Mouse (Mus musculus) embryonic stem cell, embryonic (primary cell): Measurements from ENCODE around the gene Ptpa.

Source experiments
- CTCF ChIA-PET, 4 experiments: fragments of 300-600 bp in 2 of 4; fragments of 350-600 bp in 2 of 4; sonication (Branson Sonifier 250); formaldehyde crosslinking; loops; one replicate each; lab custom pipeline; 2022; ENCODE audit warnings: inconsistent platforms in 2 of 4; lab: Charles Lee
- POLR2A ChIA-PET, 4 experiments: fragments of 300-600 bp in 2 of 4; fragments of 350-600 bp in 2 of 4; sonication (Branson Sonifier 250); formaldehyde crosslinking; loops; one replicate each; lab custom pipeline; 2022; ENCODE audit warnings: antibody characterized with exemption in 4 of 4, inconsistent platforms in 1 of 4; lab: Charles Lee

Ptpa gene

DNA sequence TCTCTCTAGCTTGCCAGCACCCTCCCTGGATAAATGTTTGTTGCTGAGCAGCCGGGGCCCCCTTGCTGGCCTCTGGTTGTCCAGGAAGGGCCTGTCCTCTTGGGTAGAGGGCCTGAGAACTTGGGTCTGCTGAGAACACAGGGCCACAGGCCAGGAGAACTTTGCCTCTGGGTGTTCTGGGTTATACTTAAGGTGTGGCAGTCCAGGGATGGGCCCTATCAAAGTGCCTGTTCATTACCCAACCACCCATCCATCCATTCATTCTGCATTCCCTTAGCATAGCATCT, 22.5 kb upstream of the Ptpa start:
- ChIA-PET CTCF (interaction anchor here in 1 of 4 experiments (1.0 kb wide), 1 partner anchor 341 kb away, joined by 6 read pairs; no protein-coding TSS in a partner anchor), POLR2A (interaction anchor here in 2 of 4 experiments (0.8 to 3.4 kb wide), 15 partner anchors 9 to 81 kb away, joined by 3 to 38 read pairs (median 4); partner anchors contain the start of genes Miga2 (in 2 of the 2), Crat (in 1 of the 2), Ier5l (in 1 of the 2) and Ptpa (in 1 of the 2))

DNA sequence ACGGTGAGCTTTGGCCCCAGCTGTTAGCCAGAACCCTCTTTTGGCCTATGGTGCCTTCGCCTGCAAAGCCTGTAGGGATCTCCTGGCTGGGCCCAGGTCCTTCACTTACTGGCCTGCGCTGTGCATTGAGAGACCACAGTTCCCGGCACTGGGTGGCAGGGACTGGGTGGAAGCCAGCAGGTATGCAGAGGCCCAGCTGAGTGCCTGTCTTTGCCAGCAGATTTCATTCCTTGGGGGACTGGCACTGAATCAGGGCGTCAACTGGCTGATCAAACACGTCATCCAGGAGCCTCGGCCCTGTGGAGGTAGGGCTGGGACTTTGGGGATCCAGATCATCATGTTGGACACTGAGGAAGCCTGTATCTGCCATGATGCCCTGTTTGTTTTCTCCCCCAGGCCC, 20.1 kb upstream of the Ptpa start:
- CTCF ChIA-PET, result no interaction called here
- POLR2A ChIA-PET, result interaction anchor here in 2 of 4 experiments (0.7 to 1.9 kb wide), 6 partner anchors 9 to 333 kb away, joined by 3 to 7 read pairs (median 4); no protein-coding TSS in a partner anchor

DNA sequence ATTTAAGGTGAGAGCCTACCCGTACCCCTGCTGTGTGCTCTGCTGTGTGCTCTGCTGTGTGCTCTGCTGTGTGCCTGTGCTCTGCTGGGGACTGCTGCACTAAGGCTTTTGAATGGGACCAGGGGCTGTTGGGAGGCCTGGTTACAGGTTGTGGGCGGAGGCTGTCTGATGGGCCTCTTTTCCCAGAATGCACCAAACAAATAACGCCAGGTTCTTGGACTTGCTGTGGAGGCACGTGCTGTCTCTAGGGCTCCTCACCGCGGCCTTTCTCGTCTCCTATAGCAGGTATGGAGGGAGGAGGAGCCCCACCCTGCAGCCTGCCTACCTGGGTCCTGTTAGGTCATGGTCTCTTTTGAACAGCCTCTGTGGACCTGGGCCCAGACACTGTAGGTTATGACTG, 19.6 kb upstream of the Ptpa start:
- CTCF ChIA-PET, result no interaction called here
- POLR2A ChIA-PET, result interaction anchor here in 2 of 4 experiments (0.7 to 6.5 kb wide), 5 partner anchors 9 to 334 kb away, joined by 3 to 61 read pairs (median 4); partner anchors contain the start of genes Crat (in 1 of the 2) and Ptpa (in 1 of the 2)

DNA sequence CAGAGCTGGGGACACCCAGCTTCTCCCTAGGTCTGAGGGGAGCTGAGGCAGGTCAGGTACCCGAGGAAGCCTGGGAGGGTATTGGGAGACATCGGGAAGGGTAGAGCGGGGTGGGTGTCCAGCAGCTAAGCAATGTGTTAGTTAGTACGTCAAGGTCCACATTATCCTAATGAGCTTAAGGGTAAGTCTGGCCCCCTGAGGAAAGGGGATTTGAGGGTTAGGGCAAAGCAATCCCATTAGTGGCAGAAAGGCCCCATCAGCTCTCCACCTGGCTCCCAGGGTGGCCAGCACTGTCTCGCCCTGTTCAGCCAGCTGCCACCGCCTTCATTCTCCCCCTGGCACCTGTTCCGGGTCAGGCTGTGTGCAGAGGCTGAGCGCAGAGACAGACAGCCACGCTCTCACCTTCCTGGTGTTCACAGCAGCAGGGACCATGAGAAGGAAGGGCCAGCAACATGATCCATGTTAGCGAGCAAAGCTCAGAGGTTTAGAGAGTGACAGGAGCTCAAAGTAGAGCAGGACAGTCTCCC, 17.8 kb upstream of the Ptpa start:
- CTCF ChIA-PET, result interaction anchor here in 2 of 4 experiments (1.1 to 1.2 kb wide), 2 partner anchors 38 to 43 kb away, joined by 3 read pairs; no protein-coding TSS in a partner anchor
- POLR2A ChIA-PET, result interaction anchor here (0.5 to 6.5 kb wide), 29 partner anchors 8 to 1246 kb away, joined by 3 to 61 read pairs (median 3); partner anchors contain the start of genes Crat (in 2 of the 4), Miga2 (in 2 of the 4), Ptpa (in 2 of the 4) and Ier5l (in 1 of the 4)

DNA sequence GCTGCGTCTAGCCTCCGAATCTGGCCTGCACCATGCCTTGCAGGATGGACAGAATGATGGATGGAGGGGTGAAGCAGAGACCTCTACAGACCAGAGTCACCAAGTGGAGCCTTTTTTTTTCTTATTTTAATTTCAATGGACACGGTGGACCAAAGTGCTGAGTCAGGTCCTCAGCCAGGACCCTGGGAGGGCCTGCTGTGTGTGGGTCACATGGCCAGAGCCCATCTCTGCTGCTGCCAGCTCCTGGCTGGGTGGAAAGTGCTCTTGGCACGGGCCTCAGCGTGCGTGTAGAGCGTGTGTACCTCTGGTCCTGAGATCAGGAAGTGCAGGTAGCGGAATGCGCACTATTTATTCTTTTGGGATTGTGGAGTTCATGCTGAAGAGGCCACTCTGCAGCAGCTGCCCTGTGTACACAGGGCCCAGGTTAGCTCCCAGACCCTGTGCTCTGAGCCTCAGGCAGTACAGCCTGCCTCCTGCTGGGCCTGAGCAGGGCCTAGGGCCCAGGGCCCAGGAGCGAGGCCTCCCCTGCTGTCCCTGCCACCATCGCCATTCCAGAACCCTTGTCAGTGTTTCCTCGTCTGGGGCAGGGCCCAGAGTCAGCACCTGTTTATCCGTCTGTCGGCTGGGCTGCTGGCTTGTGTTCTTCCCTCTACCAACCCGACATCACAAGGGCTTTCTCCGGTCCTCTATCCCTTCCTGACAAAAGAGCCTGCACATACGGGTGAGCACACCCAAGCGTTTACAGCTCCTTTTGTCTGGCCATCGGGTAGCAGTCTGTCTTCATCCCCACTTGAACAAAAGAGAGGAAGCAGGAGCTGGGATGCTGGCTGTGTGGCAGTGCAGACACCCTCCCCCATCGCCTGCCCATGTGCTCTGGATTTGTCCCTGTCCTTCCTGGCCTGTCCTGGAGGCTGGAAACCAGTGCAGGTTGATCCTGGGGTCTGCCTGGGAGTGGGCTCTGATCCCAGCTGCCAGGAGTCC, 16.4 kb upstream of the Ptpa start:
- POLR2A ChIA-PET, result interaction anchor here in 3 of 4 experiments (0.6 to 6.5 kb wide), 33 partner anchors 7 to 344 kb away, joined by 3 to 61 read pairs (median 5); partner anchors contain the start of genes Crat (in 3 of the 3), Ptpa (in 3 of the 3), Ier5l (in 2 of the 3) and Miga2 (in 2 of the 3)
- CTCF ChIA-PET, result interaction anchor here in 2 of 4 experiments (0.6 to 1.5 kb wide), 5 partner anchors 9 to 231 kb away, joined by 3 to 6 read pairs (median 5); partner anchors contain the start of genes Crat (in 1 of the 2) and Ptpa (in 1 of the 2)

DNA sequence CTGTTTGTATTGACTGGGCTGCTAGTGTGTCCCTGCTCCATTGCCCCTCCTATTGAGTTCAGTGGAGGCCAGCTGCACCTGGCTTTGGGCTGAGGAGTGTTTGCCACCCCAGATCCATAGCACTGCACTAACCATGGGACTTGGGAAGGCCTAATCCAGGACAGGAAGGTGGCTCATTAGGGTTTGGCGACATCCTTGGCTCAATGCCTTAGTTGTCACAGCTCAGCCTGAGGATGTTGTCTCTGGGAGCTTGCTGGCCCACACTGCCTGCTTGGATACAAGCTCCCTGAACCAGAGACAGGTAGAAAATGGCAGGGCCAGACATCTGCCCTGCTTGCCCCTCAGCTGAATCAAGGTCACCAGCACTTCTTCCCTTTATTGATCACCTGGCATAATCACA, 14.3 kb upstream of the Ptpa start:
- POLR2A ChIA-PET, result interaction anchor here in 2 of 4 experiments (0.5 to 6.5 kb wide), 8 partner anchors 8 to 380 kb away, joined by 3 to 61 read pairs (median 7); partner anchors contain the start of genes Dolpp1 (in 2 of the 2), Crat (in 1 of the 2) and Ptpa (in 1 of the 2)
- CTCF ChIA-PET, result interaction anchor here in 2 of 4 experiments (0.6 to 1.6 kb wide), 3 partner anchors 10 to 93 kb away, joined by 3 to 4 read pairs (median 4); partner anchors contain the start of gene Dolpp1 (in 1 of the 2)

DNA sequence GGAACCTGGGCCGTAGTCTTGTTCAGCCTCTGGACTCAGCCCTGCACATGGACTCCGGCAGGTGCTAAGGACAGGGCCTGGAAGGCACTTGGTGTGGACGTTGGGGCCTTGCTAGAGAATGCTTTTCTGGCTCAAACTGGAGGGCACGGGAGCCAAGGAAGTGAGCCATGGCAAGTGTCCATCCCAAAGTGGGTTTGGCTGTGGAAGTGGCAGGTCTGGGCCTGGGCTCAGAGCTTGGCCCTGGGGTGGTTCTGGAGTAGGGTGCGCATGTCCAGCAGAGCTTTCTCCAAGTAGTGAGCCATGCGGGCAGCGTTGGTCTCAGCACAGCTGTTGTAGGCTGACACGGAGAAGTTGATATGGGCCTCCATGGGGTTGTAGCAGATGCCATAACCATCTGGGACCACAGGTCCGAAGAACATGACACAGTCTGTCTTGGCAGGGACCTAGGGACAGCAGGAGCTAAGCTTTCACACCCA, 13.4 kb upstream of the Ptpa start:
- POLR2A ChIA-PET, result interaction anchor here in 3 of 4 experiments (0.7 to 6.5 kb wide), 11 partner anchors 8 to 268 kb away, joined by 3 to 61 read pairs (median 3); partner anchors contain the start of genes Crat (in 2 of the 3), Dolpp1 (in 2 of the 3), Ptpa (in 2 of the 3) and Tbc1d13 (in 1 of the 3)
- CTCF ChIA-PET, result interaction anchor here in 2 of 4 experiments (1.0 to 1.6 kb wide), 3 partner anchors 10 to 67 kb away, joined by 3 to 4 read pairs (median 3); partner anchors contain the start of genes Dolpp1 (in 1 of the 2) and Miga2 (in 1 of the 2)

DNA sequence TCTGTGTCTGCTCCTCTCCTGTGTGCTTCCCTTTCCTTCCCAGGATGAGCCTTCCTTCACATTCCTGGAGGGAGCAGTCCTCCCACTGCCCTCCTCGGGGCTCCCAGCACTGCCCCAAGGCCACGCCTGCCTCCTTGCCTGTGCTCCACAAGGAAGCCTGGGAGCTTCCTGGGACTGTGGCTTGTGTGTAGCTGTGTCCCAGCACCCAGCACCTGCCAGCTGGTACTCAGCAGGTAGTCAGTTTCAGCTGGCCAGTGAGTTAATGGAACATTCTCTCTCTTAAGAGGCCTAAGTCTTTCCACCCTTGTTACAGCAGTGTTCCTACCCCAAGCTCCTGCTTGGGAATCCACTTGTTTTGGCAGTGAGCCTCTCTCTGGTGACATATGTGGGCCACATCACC, 13.0 kb upstream of the Ptpa start:
- POLR2A ChIA-PET, result interaction anchor here in 3 of 4 experiments (0.7 to 3.2 kb wide), 12 partner anchors 10 to 269 kb away, joined by 3 to 20 read pairs (median 3); partner anchors contain the start of genes Crat (in 2 of the 3), Dolpp1 (in 2 of the 3), Ptpa (in 2 of the 3) and Tbc1d13 (in 1 of the 3)
- CTCF ChIA-PET, result interaction anchor here in 2 of 4 experiments (1.0 to 1.6 kb wide), 3 partner anchors 11 to 67 kb away, joined by 3 to 4 read pairs (median 3); partner anchors contain the start of genes Dolpp1 (in 1 of the 2) and Miga2 (in 1 of the 2)

DNA sequence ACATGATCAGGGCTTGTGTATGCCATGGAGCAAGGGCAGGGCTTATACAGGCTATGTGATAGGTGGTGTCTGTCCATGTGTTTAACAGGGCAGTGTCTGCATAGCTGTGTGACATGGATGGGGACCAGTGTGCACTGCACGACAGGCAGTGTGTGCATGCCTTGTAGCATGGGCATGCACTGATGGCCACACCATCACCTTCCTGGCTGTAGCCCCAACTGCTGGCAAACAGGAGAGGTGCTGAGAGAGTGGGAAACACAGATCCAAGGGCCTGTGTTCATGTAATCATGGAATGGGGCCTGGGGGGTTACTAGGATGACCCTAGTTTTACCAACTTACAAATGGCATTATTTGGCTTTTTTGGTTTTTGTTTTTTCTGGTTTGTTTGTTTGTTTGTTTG, 12.0 kb upstream of the Ptpa start:
- ChIA-PET POLR2A (interaction anchor here in 3 of 4 experiments (0.6 to 3.2 kb wide), 13 partner anchors 8 to 292 kb away, joined by 3 to 20 read pairs (median 5); partner anchors contain the start of genes Crat (in 2 of the 3), Dolpp1 (in 2 of the 3), Ptpa (in 2 of the 3) and Miga2 (in 1 of the 3)), CTCF (interaction anchor here in 1 of 4 experiments (1.1 kb wide), 1 partner anchor 30 kb away, joined by 4 read pairs; no protein-coding TSS in a partner anchor)

DNA sequence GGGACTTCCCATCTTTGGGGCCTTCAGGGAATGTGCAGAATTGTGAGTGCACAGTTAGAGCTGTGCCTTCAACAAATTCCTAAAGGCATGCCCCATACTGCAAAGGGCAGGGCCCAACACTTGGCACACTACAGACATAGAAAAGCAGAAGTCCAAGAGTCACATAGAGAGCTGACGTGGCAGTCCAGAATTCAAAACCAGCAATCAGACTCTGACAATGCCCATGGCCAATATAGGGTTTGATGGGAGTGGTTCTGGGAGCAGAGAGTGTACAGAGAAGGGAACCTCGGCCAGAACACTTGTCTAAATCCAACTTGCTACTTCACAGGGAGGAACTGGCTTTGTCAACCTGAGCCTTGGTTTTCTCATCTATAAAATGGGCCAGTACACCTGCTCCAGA, 8.6 kb upstream of the Ptpa start:
- POLR2A ChIA-PET, result interaction anchor here in 2 of 4 experiments (0.9 to 1.7 kb wide), 2 partner anchors 9 to 15 kb away, joined by 3 to 5 read pairs; partner anchors contain the start of gene Dolpp1 (in 1 of the 2)
- CTCF ChIA-PET, result no interaction called here

DNA sequence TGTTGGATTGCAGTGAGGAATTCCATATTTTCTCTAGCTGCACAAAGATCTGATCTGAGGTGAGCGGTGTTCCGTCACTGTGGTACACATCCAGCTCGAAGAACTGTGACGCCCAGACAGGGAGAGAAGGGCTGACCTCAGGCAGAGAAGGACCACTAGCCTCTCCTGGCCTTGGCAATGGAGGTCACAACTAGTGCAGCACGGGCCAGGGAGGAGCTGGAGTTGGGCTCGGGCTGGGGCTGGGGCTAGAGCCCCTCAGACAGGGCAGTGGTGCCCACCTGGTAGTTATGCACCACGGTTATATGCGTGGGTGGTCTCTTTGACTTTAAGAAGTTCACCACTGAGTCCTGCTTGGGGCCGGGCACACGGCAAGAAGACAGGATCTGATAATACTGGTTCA, 8.1 kb upstream of the Ptpa start:
- POLR2A ChIA-PET, result interaction anchor here in 2 of 4 experiments (0.9 to 1.7 kb wide), 2 partner anchors 10 to 16 kb away, joined by 3 to 5 read pairs; partner anchors contain the start of gene Dolpp1 (in 1 of the 2)

DNA sequence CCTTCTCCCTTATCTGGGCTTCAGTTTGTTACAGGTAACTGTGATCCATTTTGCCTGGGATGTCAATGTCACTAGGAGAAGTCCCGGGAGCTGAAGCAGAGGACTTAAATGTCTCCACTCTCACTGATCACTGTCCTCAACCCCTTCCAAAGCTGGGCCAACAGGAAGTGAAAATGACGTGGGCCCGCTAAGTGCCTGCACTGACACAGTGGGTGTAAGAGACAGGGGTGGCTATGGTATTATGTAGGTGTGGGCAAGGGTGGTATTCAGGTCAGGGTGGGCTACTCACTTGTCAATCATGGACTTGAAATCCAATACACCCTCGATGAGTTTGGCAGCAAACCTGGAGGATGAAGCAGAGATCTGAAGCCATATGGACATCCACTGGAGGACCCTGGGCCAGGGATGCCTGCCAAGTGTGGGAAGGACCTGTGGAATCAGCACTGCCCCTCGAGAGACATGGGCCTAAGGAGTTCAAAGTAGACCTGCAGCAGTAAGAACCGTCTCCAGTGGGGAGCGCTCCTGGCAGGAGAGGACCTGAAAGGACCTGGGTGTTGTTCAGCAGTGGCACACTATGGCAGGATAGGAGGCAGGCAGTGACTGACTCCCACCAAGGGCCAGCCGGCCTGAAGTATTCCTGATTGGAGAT, 7.3 kb upstream of the Ptpa start:
- CTCF ChIA-PET, result interaction anchor here in 1 of 4 experiments (0.6 kb wide), 1 partner anchor 18 kb away, joined by 4 read pairs; no protein-coding TSS in a partner anchor
- POLR2A ChIA-PET, result interaction anchor here in 1 of 4 experiments (1.7 kb wide), 2 partner anchors 9 to 10 kb away, joined by 3 to 5 read pairs; no protein-coding TSS in a partner anchor

More for the DNA sequence above, 8.1 kb upstream of the Ptpa start:
- CTCF ChIA-PET, result interaction anchor here in 1 of 4 experiments (0.6 kb wide), 1 partner anchor 17 kb away, joined by 4 read pairs; no protein-coding TSS in a partner anchor

DNA sequence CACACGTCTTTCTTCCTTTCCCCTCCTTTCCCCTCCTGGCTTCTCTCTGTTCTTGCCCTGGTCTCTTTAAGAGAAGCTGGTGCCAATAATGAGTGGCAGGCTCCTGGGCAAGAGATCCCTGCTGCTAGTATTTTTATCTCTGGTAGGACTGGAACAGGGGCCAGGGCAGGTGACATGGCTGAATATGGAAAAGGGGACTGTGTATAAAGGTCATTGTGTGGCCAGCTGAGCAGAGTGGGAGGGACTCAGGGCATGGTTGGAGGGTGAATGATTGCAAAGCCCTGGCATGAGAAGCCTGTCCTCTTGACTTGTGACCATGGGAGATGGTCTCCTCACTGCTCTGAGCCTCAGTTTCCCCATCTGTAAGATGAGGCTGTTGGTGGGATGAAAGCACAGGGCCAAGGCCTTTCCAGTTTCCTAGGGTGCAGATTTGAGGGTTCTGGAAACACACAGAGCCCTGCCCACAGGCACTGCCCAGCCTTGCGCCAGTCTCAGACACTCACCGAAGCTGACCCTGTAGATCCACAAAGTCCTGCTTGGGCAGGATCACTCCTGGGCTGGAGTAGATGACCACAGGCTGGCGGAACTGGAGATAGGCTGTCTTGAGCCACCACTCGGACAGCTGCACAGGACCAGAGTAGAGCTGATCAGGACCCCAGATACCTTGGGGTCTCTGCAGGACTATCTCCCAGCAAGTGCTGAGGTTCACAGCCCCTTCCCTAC, 6.2 kb upstream of the Ptpa start:
- POLR2A ChIA-PET, result interaction anchor here in 2 of 4 experiments (0.8 to 1.8 kb wide), 8 partner anchors 8 to 274 kb away, joined by 3 to 4 read pairs (median 3); partner anchors contain the start of gene Dolpp1 (in 1 of the 2)
- CTCF ChIA-PET, result interaction anchor here in 2 of 4 experiments (0.5 to 1.0 kb wide), 2 partner anchors 10 to 32 kb away, joined by 3 to 6 read pairs; no protein-coding TSS in a partner anchor

DNA sequence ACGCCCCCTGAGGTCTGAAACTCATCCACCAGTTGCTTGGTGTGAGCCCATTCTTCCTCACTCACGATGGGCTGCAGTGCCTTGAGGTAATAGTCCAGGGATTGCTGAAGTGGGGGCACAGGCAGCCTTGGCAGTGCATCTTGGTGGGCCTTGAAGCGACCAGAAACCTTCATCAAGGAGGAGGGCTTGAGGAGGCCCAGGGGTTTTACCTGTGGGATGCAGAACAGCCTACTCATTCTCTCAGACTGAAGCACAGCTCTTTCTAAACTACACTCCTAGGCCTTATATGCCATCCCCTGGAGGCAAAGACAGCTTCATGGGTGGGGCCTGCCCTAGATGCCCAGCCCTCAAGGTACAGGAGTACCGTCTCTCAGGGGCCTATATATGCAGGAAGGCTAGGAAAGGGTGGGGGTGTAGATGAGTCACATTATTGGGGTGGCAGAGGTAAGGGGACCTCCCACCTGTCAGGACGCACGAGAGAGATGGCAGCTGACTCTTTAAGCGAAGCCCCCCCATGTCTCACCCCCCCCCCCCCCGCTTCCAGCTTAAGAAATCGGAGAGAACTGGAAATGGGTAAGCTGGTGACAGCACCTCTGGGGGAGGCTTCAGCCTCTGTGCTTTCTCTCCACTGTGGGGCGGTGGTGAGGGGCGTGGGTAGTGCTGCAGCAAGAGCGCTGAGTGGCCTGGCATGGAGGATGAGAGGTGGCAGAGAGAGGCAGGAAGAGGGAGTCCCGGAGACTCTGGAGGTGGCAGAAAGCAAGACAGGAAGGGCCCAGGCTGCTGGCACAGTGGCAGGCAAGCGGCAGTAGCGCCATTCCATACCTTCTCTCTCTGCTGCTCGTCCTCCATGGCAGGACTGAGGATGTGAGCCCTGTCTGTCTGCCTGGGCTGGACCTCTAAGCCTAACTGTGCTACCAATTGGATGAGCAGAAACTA, 2.5 kb upstream of the Ptpa start:
- POLR2A ChIA-PET, result interaction anchor here in 3 of 4 experiments (0.6 to 8.2 kb wide), 15 partner anchors 8 to 1562 kb away, joined by 3 to 61 read pairs (median 5); partner anchors contain the start of genes Dolpp1 (in 2 of the 3), Endog (in 1 of the 3) and Ier5l (in 1 of the 3)
- CTCF ChIA-PET, result interaction anchor here in 2 of 4 experiments (0.6 to 1.6 kb wide), 6 partner anchors 14 to 447 kb away, joined by 3 to 6 read pairs (median 3); no protein-coding TSS in a partner anchor
